Mouse (Mus musculus): ENCODE results near the gene Irf9. TPM values are rescaled to one million over a fixed set of nuclear protein-coding genes. Genes with fewer than 3 reads are reported as not detected.
A peak's percentile ranks its signal among the peaks of the same experiment; 100 is the strongest.

Irf9 gene
- total and polyA plus RNA-seq, 2 experiments from 2014 or later = 7.0 to 18.1 TPM

GRCm38 (mm10) chr14:55634874-55635522, 31.6 kb downstream of the Irf9 start:
- 4% methylated on average over 20 of the region's 23 CpGs for WGBS
- Histone ChIP-seq H3K4me2 (ENCODE audit: low read depth) (peak overlapping the region; percentile 82), H3K27me3 (ENCODE audit: insufficient read depth, low read length) (no peaks in the 10 kb centered on the region), H3K9ac (peak overlapping the region; percentile 68), H3K27ac (ENCODE audit: low read depth, low read length) (peak overlapping the region; percentile 78), H3K4me1 (ENCODE audit: insufficient read depth) (no peaks in the 10 kb centered on the region), H3K9me3 (ENCODE audit: low read length) (no peaks in the 10 kb centered on the region), H3K4me3 (ENCODE audit: low read depth, low read length) (peak overlapping the region; percentile 69), H3K36me3 (ENCODE audit: insufficient read depth) (peaks cover 64% of the 10 kb centered on the region)
- DNase-seq = no peak
- TF ChIP-seq CTCF (IDR thresholded peaks at IDR 0.05; ENCODE audit: low read depth) = peak; percentile 18; the same call in 1 of the 2 replicates
- peak; percentile 45 for ATAC-seq

- WGBS = 2% methylated on average over 33 of the region's 33 CpGs
- Histone ChIP-seq H3K4me3 (ENCODE audit: low read depth, low read length) (peak within 1 kb of the TSS; percentile 69), H3K27me3 (ENCODE audit: insufficient read depth, low read length) (no peaks in the 10 kb centered on the region), H3K4me1 (ENCODE audit: insufficient read depth) (no peaks in the 10 kb centered on the region), H3K9me3 (ENCODE audit: low read length) (no peaks in the 10 kb centered on the region), H3K36me3 (ENCODE audit: insufficient read depth) (peaks cover 64% of the 10 kb centered on the region), H3K27ac (ENCODE audit: low read depth, low read length) (peak within 1 kb of the TSS; percentile 78), H3K4me2 (ENCODE audit: low read depth) (peak within 1 kb of the TSS; percentile 82), H3K9ac (peak within 1 kb of the TSS; percentile 68)
- DNase-seq = peak; percentile 93
- ATAC-seq = peak; percentile 97
- no peak for TF ChIP-seq CTCF (IDR thresholded peaks at IDR 0.05; ENCODE audit: low read depth)
Measured at GRCm38 (mm10) chr14:55635523-55636007, 32.2 kb downstream of the Irf9 start, which contains the start of gene Ipo4. Ipo4 (minus strand) TSS chr14:55635957.

GRCm38 (mm10) chr14:55637795-55638194, 34.4 kb downstream of the Irf9 start, which contains the start of gene Gm49378:
Gm49378 (minus strand) TSS chr14:55637895.
- no peak for TF ChIP-seq CTCF (IDR thresholded peaks at IDR 0.05; ENCODE audit: low read depth)
- no peaks in the 10 kb centered on the region for H3K9me3 ChIP-seq (ENCODE audit: low read length)
- peaks cover 47% of the 10 kb centered on the region for H3K36me3 ChIP-seq (ENCODE audit: insufficient read depth)
- H3K4me1 ChIP-seq (ENCODE audit: insufficient read depth) = no peaks in the 10 kb centered on the region
- no peak within 1 kb of the TSS for H3K4me2 ChIP-seq (ENCODE audit: low read depth)
- DNase-seq (no peak), ATAC-seq (no peak)
- no peak within 1 kb of the TSS for H3K27ac ChIP-seq (ENCODE audit: low read depth, low read length)
- H3K4me3 ChIP-seq (ENCODE audit: low read depth, low read length) = no peak within 1 kb of the TSS
- no peaks in the 10 kb centered on the region for H3K27me3 ChIP-seq (ENCODE audit: insufficient read depth, low read length)
- 95% methylated on average over 9 of the region's 9 CpGs for WGBS
- H3K9ac ChIP-seq = no peak within 1 kb of the TSS

- no peak overlapping the region for H3K4me2 ChIP-seq (ENCODE audit: low read depth)
- no peak overlapping the region for H3K9ac ChIP-seq
- 96% methylated on average over 14 of the region's 14 CpGs for WGBS
- no peaks in the 10 kb centered on the region for H3K9me3 ChIP-seq (ENCODE audit: low read length)
- TF ChIP-seq CTCF (IDR thresholded peaks at IDR 0.05; ENCODE audit: low read depth) = no peak
- H3K27ac ChIP-seq (ENCODE audit: low read depth, low read length) = no peak overlapping the region
- H3K36me3 ChIP-seq (ENCODE audit: insufficient read depth) = peaks cover 34% of the 10 kb centered on the region
- H3K4me1 ChIP-seq (ENCODE audit: insufficient read depth) = peaks cover 10% of the 10 kb centered on the region
- no peak for ATAC-seq
- no peak for DNase-seq
- H3K27me3 ChIP-seq (ENCODE audit: insufficient read depth, low read length) = no peaks in the 10 kb centered on the region
- H3K4me3 ChIP-seq (ENCODE audit: low read depth, low read length) = no peak overlapping the region
Measured at GRCm38 (mm10) chr14:55640816-55641215, 37.4 kb downstream of the Irf9 start.

- no peak for DNase-seq
- TF ChIP-seq CTCF (IDR thresholded peaks at IDR 0.05; ENCODE audit: low read depth) = no peak
- ATAC-seq = no peak
- 97% methylated on average over 13 of the region's 13 CpGs for WGBS
- H3K4me3 ChIP-seq (ENCODE audit: low read depth, low read length) = no peak overlapping the region
- no peaks in the 10 kb centered on the region for H3K27me3 ChIP-seq (ENCODE audit: insufficient read depth, low read length)
- H3K9ac ChIP-seq = no peak overlapping the region
- H3K36me3 ChIP-seq (ENCODE audit: insufficient read depth) = peaks cover 34% of the 10 kb centered on the region
- H3K9me3 ChIP-seq (ENCODE audit: low read length) = no peaks in the 10 kb centered on the region
- H3K4me1 ChIP-seq (ENCODE audit: insufficient read depth) = peaks cover 10% of the 10 kb centered on the region
- H3K27ac ChIP-seq (ENCODE audit: low read depth, low read length) = no peak overlapping the region
- H3K4me2 ChIP-seq (ENCODE audit: low read depth) = no peak overlapping the region
Measured at GRCm38 (mm10) chr14:55641291-55641690, 37.9 kb downstream of the Irf9 start.

GRCm38 (mm10) chr14:55642679-55643059, 39.3 kb downstream of the Irf9 start:
- 21% methylated on average over 8 of the region's 8 CpGs for WGBS
- Histone ChIP-seq H3K9ac (peak overlapping the region; percentile 93), H3K4me2 (ENCODE audit: low read depth) (peak overlapping the region; percentile 61), H3K4me1 (ENCODE audit: insufficient read depth) (peaks cover 10% of the 10 kb centered on the region), H3K9me3 (ENCODE audit: low read length) (no peaks in the 10 kb centered on the region), H3K4me3 (ENCODE audit: low read depth, low read length) (peak overlapping the region; percentile 89), H3K36me3 (ENCODE audit: insufficient read depth) (peaks cover 27% of the 10 kb centered on the region), H3K27me3 (ENCODE audit: insufficient read depth, low read length) (no peaks in the 10 kb centered on the region), H3K27ac (ENCODE audit: low read depth, low read length) (peak overlapping the region; percentile 97)
- no peak for DNase-seq
- peak; percentile 14 for ATAC-seq
- no peak for TF ChIP-seq CTCF (IDR thresholded peaks at IDR 0.05; ENCODE audit: low read depth)

All from forebrain, postnatal 0 days (tissue).